Mouse (Mus musculus) MEL (cell line): Measurements from ENCODE around the gene Preb. TPM values are rescaled to one million over a fixed set of nuclear protein-coding genes. Genes with fewer than 3 reads are reported as not detected.
A peak's percentile ranks its signal among the peaks of the same experiment; 100 is the strongest.

Source experiments
- DNase-seq: peaks from one replicate; pipeline ENCODE4 v3.0.0; 2011; ENCODE audit warnings: low read depth, low spot score
- H3K27ac ChIP-seq: 2 replicates; pipeline ENCODE4 v1.5.1; 2012; ENCODE audit warnings: low read depth, mild to moderate bottlenecking, control low read depth, low read length, moderate library complexity; ENCODE audit not compliant: control insufficient read depth
- H3K27me3 ChIP-seq, 2 experiments: fragments of 150-350 bp in 1 of 2; sonication (generic) in 1 of 2; 2 replicates each; pipeline ENCODE4 v1.6.1; 2012; ENCODE audit warnings: low read length in 2 of 2, mild to moderate bottlenecking in 2 of 2, improper control_type of control experiment in 1 of 2, moderate library complexity in 1 of 2; ENCODE audit not compliant: insufficient read depth in 2 of 2, control insufficient read depth in 1 of 2
- H3K36me3 ChIP-seq, 2 experiments: 2 replicates each; pipeline ENCODE4 v1.6.1; 2012 to 2014; ENCODE audit warnings: low read length in 2 of 2, improper control_type of control experiment in 1 of 2, inconsistent platforms in 1 of 2, mild to moderate bottlenecking in 1 of 2; ENCODE audit not compliant: insufficient read depth in 2 of 2, control insufficient read depth in 1 of 2
- H3K4me1 ChIP-seq, 2 experiments: fragments of 150-350 bp in 1 of 2; sonication (generic) in 1 of 2; 2 replicates each; pipeline ENCODE4 v1.6.1; 2012; ENCODE audit warnings: low read length in 2 of 2, improper control_type of control experiment in 1 of 2, mild to moderate bottlenecking in 1 of 2; ENCODE audit not compliant: insufficient read depth in 2 of 2, control insufficient read depth in 1 of 2
- H3K4me3 ChIP-seq, 2 experiments: fragments of 150-350 bp in 1 of 2; sonication (generic) in 1 of 2; 2 replicates each; pipeline ENCODE4 v1.5.1; 2012; ENCODE audit warnings: low read depth in 2 of 2, low read length in 2 of 2, mild to moderate bottlenecking in 2 of 2, moderate library complexity in 2 of 2, control low read depth in 1 of 2, improper control_type of control experiment in 1 of 2; ENCODE audit not compliant: control insufficient read depth in 1 of 2, insufficient read depth in 1 of 2
- H3K79me2 ChIP-seq: 2 replicates; pipeline ENCODE4 v1.6.1; 2012; ENCODE audit warnings: mild to moderate bottlenecking, low read length, moderate library complexity; ENCODE audit not compliant: control insufficient read depth, poor library complexity, insufficient read depth
- H3K9ac ChIP-seq: 2 replicates; pipeline ENCODE4 v1.6.1; 2012; ENCODE audit warnings: low read depth, mild to moderate bottlenecking, control low read depth, low read length, moderate library complexity; ENCODE audit not compliant: control insufficient read depth, poor library complexity, severe bottlenecking
- H3K9me3 ChIP-seq: fragments of 150-350 bp; sonication (generic); replicated peaks from 2 replicates; pipeline ENCODE4 v1.6.1; 2012; ENCODE audit warnings: mild to moderate bottlenecking, low read length, improper control_type of control experiment, moderate library complexity; ENCODE audit not compliant: insufficient read depth
- BHLHE40 ChIP-seq: IDR thresholded peaks from 2 replicates; pipeline ENCODE4 v1.6.1; 2012; ENCODE audit warnings: low read depth, mild to moderate bottlenecking, inconsistent platforms, low read length, improper control_type of control experiment, borderline replicate concordance
- CHD1 ChIP-seq: IDR thresholded peaks from 2 replicates; pipeline ENCODE4 v1.6.1; 2012; ENCODE audit warnings: low read depth, mild to moderate bottlenecking, inconsistent platforms, low read length, improper control_type of control experiment
- CHD2 ChIP-seq: IDR thresholded peaks from 2 replicates; pipeline ENCODE4 v1.6.1; 2011; ENCODE audit warnings: low read length, improper control_type of control experiment
- CTCF ChIP-seq, 3 experiments: IDR thresholded peaks in 2 of 3; conservative IDR thresholded peaks in 1 of 3; 2 replicates each; pipeline ENCODE4 v1.5.1; 2011 to 2012; ENCODE audit warnings: low read length in 3 of 3, low read depth in 2 of 3, mild to moderate bottlenecking in 2 of 3, improper control_type of control experiment in 1 of 3, inconsistent platforms in 1 of 3, mixed read lengths in 1 of 3, moderate library complexity in 1 of 3; ENCODE audit not compliant: control insufficient read depth in 1 of 3, insufficient read depth in 1 of 3, poor library complexity in 1 of 3, severe bottlenecking in 1 of 3
- E2F4 ChIP-seq: IDR thresholded peaks from 2 replicates; pipeline ENCODE4 v1.6.1; 2011; ENCODE audit warnings: low read depth, low read length, improper control_type of control experiment, borderline replicate concordance
- ELF1 ChIP-seq: IDR thresholded peaks from 2 replicates; pipeline ENCODE4 v1.6.1; 2014; ENCODE audit warnings: low read depth, mild to moderate bottlenecking, inconsistent platforms, low read length, improper control_type of control experiment, moderate library complexity
- EP300 ChIP-seq, 2 experiments: IDR thresholded peaks; 2 replicates each; pipeline ENCODE4 v1.6.1; 2011; ENCODE audit warnings: improper control_type of control experiment in 2 of 2, low read length in 2 of 2, low read depth in 1 of 2, mild to moderate bottlenecking in 1 of 2
- ETS1 ChIP-seq: IDR thresholded peaks from 2 replicates; pipeline ENCODE4 v1.6.1; 2012; ENCODE audit warnings: low read depth, mild to moderate bottlenecking, inconsistent platforms, low read length, improper control_type of control experiment, moderate library complexity
- GABPA ChIP-seq: IDR thresholded peaks from 2 replicates; pipeline ENCODE4 v1.6.1; 2012; ENCODE audit warnings: low read depth, mild to moderate bottlenecking, inconsistent platforms, low read length, improper control_type of control experiment, moderate library complexity
- GATA1 ChIP-seq: IDR thresholded peaks from 2 replicates; pipeline ENCODE4 v1.6.1; 2011; ENCODE audit warnings: low read depth, low read length, improper control_type of control experiment
- HCFC1 ChIP-seq: IDR thresholded peaks from 2 replicates; pipeline ENCODE4 v1.6.1; 2012; ENCODE audit warnings: low read depth, mild to moderate bottlenecking, inconsistent platforms, low read length, improper control_type of control experiment, moderate library complexity
- JUND ChIP-seq: IDR thresholded peaks from 2 replicates; pipeline ENCODE4 v1.6.1; 2011; ENCODE audit warnings: low read depth, mild to moderate bottlenecking, improper control_type of control experiment, low read length
- KAT2A ChIP-seq: conservative IDR thresholded peaks from 2 replicates; pipeline ENCODE4 v1.6.1; 2012; ENCODE audit warnings: low read depth, low read length, improper control_type of control experiment, inconsistent platforms
- MAFK ChIP-seq: IDR thresholded peaks from 2 replicates; pipeline ENCODE4 v1.6.1; 2011; ENCODE audit warnings: low read depth, mild to moderate bottlenecking, low read length, improper control_type of control experiment, borderline replicate concordance
- MAX ChIP-seq: IDR thresholded peaks from 2 replicates; pipeline ENCODE4 v1.6.1; 2011; ENCODE audit warnings: low read length, improper control_type of control experiment
- MAZ ChIP-seq: IDR thresholded peaks from 2 replicates; pipeline ENCODE4 v1.6.1; 2012; ENCODE audit warnings: low read depth, mild to moderate bottlenecking, inconsistent platforms, low read length, improper control_type of control experiment
- MEF2A ChIP-seq: IDR thresholded peaks from 2 replicates; pipeline ENCODE4 v1.6.1; 2014; ENCODE audit warnings: low read depth, mild to moderate bottlenecking, inconsistent platforms, low read length, improper control_type of control experiment; ENCODE audit not compliant: poor library complexity, insufficient replicate concordance, severe bottlenecking; ENCODE audit errors: extremely low read depth
- MXI1 ChIP-seq: IDR thresholded peaks from 2 replicates; pipeline ENCODE4 v1.6.1; 2011; ENCODE audit warnings: mild to moderate bottlenecking, low read depth, low read length, improper control_type of control experiment
- MYB ChIP-seq: IDR thresholded peaks from 2 replicates; pipeline ENCODE4 v1.6.1; 2011; ENCODE audit warnings: mild to moderate bottlenecking, low read depth, low read length, improper control_type of control experiment
- MYC ChIP-seq: IDR thresholded peaks from 2 replicates; pipeline ENCODE4 v1.6.1; 2011; ENCODE audit warnings: low read depth, mild to moderate bottlenecking, low read length, improper control_type of control experiment, moderate library complexity
- NELFE ChIP-seq: IDR thresholded peaks from 2 replicates; pipeline ENCODE4 v1.6.1; 2011; ENCODE audit warnings: low read depth, low read length, improper control_type of control experiment
- NRF1 ChIP-seq: IDR thresholded peaks from 2 replicates; pipeline ENCODE4 v1.6.1; 2014; ENCODE audit warnings: low read depth, mild to moderate bottlenecking, inconsistent platforms, low read length, improper control_type of control experiment, moderate library complexity; ENCODE audit not compliant: poor library complexity, insufficient read depth, severe bottlenecking
- POLR2A ChIP-seq, 2 experiments: IDR thresholded peaks; 2 replicates each; pipeline ENCODE4 v1.6.1; 2011 to 2012; ENCODE audit warnings: low read length in 2 of 2, mild to moderate bottlenecking in 2 of 2, control low read depth in 1 of 2, improper control_type of control experiment in 1 of 2, low read depth in 1 of 2, moderate library complexity in 1 of 2; ENCODE audit not compliant: control insufficient read depth in 1 of 2, insufficient read depth in 1 of 2, poor library complexity in 1 of 2
- POLR2AphosphoS2 ChIP-seq: IDR thresholded peaks from 2 replicates; pipeline ENCODE4 v1.6.1; 2011; ENCODE audit warnings: low read length, improper control_type of control experiment
- POLR2AphosphoS5 ChIP-seq: IDR thresholded peaks from 2 replicates; pipeline ENCODE4 v1.6.1; 2012; ENCODE audit warnings: low read depth, borderline replicate concordance, mild to moderate bottlenecking, inconsistent platforms, low read length, moderate library complexity, mixed read lengths
- RAD21 ChIP-seq: IDR thresholded peaks from 2 replicates; pipeline ENCODE4 v1.6.1; 2011; ENCODE audit warnings: mild to moderate bottlenecking, low read depth, low read length, improper control_type of control experiment
- RCOR1 ChIP-seq: IDR thresholded peaks from 2 replicates; pipeline ENCODE4 v1.6.1; 2012; ENCODE audit warnings: low read depth, mild to moderate bottlenecking, inconsistent platforms, low read length, improper control_type of control experiment
- SIN3A ChIP-seq: IDR thresholded peaks from 2 replicates; pipeline ENCODE4 v1.6.1; 2012; ENCODE audit warnings: low read length, improper control_type of control experiment, inconsistent platforms
- SMC3 ChIP-seq: IDR thresholded peaks from 2 replicates; pipeline ENCODE4 v1.6.1; 2011; ENCODE audit warnings: low read depth, low read length, improper control_type of control experiment
- TAL1 ChIP-seq: IDR thresholded peaks from 2 replicates; pipeline ENCODE4 v1.6.1; 2012; ENCODE audit warnings: mild to moderate bottlenecking, inconsistent platforms, low read length, moderate library complexity, mixed read lengths
- TBP ChIP-seq: IDR thresholded peaks from 2 replicates; pipeline ENCODE4 v1.8.0; 2011; ENCODE audit warnings: low read depth, low read length, improper control_type of control experiment
- TCF12 ChIP-seq: IDR thresholded peaks from 2 replicates; pipeline ENCODE4 v1.6.1; 2014; ENCODE audit warnings: low read depth, mild to moderate bottlenecking, inconsistent platforms, low read length, improper control_type of control experiment, moderate library complexity
- USF1 ChIP-seq: IDR thresholded peaks from 2 replicates; pipeline ENCODE4 v1.6.1; 2014; ENCODE audit warnings: low read depth, mild to moderate bottlenecking, inconsistent platforms, low read length, improper control_type of control experiment, moderate library complexity
- ZC3H11A ChIP-seq: IDR thresholded peaks from 2 replicates; pipeline ENCODE4 v1.6.1; 2012; ENCODE audit warnings: low read depth, mild to moderate bottlenecking, inconsistent platforms, low read length, improper control_type of control experiment
- ZKSCAN1 ChIP-seq: IDR thresholded peaks from 2 replicates; pipeline ENCODE4 v1.6.1; 2012; ENCODE audit warnings: low read depth, mild to moderate bottlenecking, inconsistent platforms, low read length, improper control_type of control experiment, moderate library complexity
- ZMIZ1 ChIP-seq: IDR thresholded peaks from 2 replicates; pipeline ENCODE4 v1.6.1; 2012; ENCODE audit warnings: low read depth, mild to moderate bottlenecking, inconsistent platforms, low read length, improper control_type of control experiment, moderate library complexity
- ZNF384 ChIP-seq: IDR thresholded peaks from 2 replicates; pipeline ENCODE4 v1.6.1; 2012; ENCODE audit warnings: low read depth, mild to moderate bottlenecking, inconsistent platforms, low read length, improper control_type of control experiment
- polyA plus RNA-seq, 2 experiments: library from polyadenylated mRNA; stranded (reverse) in 1 of 2; unstranded in 1 of 2; fragments of >175 nt in 1 of 2; fragments of >200 nt in 1 of 2; gene quantifications; 2 replicates each; pipeline versions ENCODE4 v1.2.1 to v1.2.4; 2012; ENCODE audit warnings: low replicate concordance in 2 of 2, low read depth in 1 of 2; ENCODE audit not compliant: insufficient read length in 2 of 2, insufficient read depth in 1 of 2, missing spikeins in 1 of 2
- total RNA-seq: library from RNA; depleted of rRNA; stranded (reverse); fragments of 300-350 nt; gene quantifications from 2 replicates; pipeline ENCODE4 v1.2.3, GENCODE M21; 2012; rRNA removed

Gene Preb
- total RNA-seq (141 and 143 TPM in 2 replicates), polyA plus RNA-seq (100 to 1,000 TPM in 1 of 2 experiments, not detected in 1; 247 TPM)

- no peaks in the 10 kb centered on the region for H3K27me3 ChIP-seq
- no peaks in the 10 kb centered on the region for H3K9me3 ChIP-seq
- H3K4me3 ChIP-seq, result peak within 1 kb of the TSS; percentile 70 to 96
- peaks cover 25% of the 10 kb centered on the region for H3K79me2 ChIP-seq
- H3K27ac ChIP-seq, result peak within 1 kb of the TSS; percentile 78
- peak within 1 kb of the TSS; percentile 94 for H3K9ac ChIP-seq
- DNase-seq, result peak; percentile 99
- peaks cover 4 to 31% of the 10 kb centered on the region in 2 experiments; a peak in 3 of 4 replicates for H3K36me3 ChIP-seq
- H3K4me1 ChIP-seq, result peaks cover 5 to 32% of the 10 kb centered on the region in 2 experiments
- TF ChIP-seq GABPA, result no peak
- TF ChIP-seq TAL1, result no peak
- peak; percentile 97 for TF ChIP-seq HCFC1
- no peak for TF ChIP-seq GATA1
- TF ChIP-seq MAFK, result no peak
- TF ChIP-seq ZKSCAN1, result no peak
- TF ChIP-seq MXI1, result peak; percentile 64
- peak; percentile 74; the same call in 1 of the 2 replicates for TF ChIP-seq TCF12
- no peak for TF ChIP-seq ZNF384
- TF ChIP-seq CTCF (IDR thresholded peaks at IDR 0.05 in 2 of 3, conservative IDR thresholded peaks at IDR 0.05 in 1 of 3; ENCODE audit: control insufficient read depth in 1 of 3, insufficient read depth in 1 of 3, low read depth in 2 of 3, low read length in 3 of 3, poor library complexity in 1 of 3, severe bottlenecking in 1 of 3), result no peak
- no peak for TF ChIP-seq MYB
- TF ChIP-seq TBP, result peak; percentile 62; the same call in 1 of the 2 replicates
- no peak for TF ChIP-seq RCOR1
- TF ChIP-seq ZMIZ1, result peak; percentile 98
- no peak for TF ChIP-seq SMC3
- TF ChIP-seq POLR2A (IDR thresholded peaks at IDR 0.05; ENCODE audit: control insufficient read depth in 1 of 2, insufficient read depth in 1 of 2, low read depth in 1 of 2, low read length in 2 of 2, poor library complexity in 1 of 2), result peak; percentile 90 to 97
- no peak for TF ChIP-seq CHD2
- no peak for TF ChIP-seq CHD1
- TF ChIP-seq SIN3A, result peak; percentile 92
- no peak for TF ChIP-seq MAZ
- TF ChIP-seq ETS1, result peak; percentile 6; the same call in 1 of the 2 replicates
- peak in 1 of 2 experiments; percentile 36; a peak in 1 of 4 replicates for TF ChIP-seq EP300 (IDR thresholded peaks at IDR 0.05; ENCODE audit: low read depth in 1 of 2, low read length in 2 of 2)
- peak; percentile 69 for TF ChIP-seq USF1
- TF ChIP-seq POLR2AphosphoS2, result peak; percentile 94
- TF ChIP-seq MYC, result 0 out of 2 replicates have a peak, but pooled peaks have one; percentile 42
- TF ChIP-seq E2F4, result no peak
- TF ChIP-seq NELFE, result peak; percentile 99
- TF ChIP-seq ZC3H11A, result no peak
- no peak for TF ChIP-seq MAX
- TF ChIP-seq RAD21, result no peak
- no peak for TF ChIP-seq MEF2A
- peak; percentile 89 for TF ChIP-seq ELF1
- TF ChIP-seq POLR2AphosphoS5, result no peak
- TF ChIP-seq KAT2A, result peak; percentile 93
- peak; percentile 100 for TF ChIP-seq NRF1
- TF ChIP-seq BHLHE40, result no peak
- no peak for TF ChIP-seq JUND
Observed at GRCm38 (mm10) chr5:30959966-30960501, at the start of gene Preb. TSS of gene Preb (minus strand) at chr5:30960361.
